Mouse (Mus musculus): ENCODE data around the gene Il11ra1.

DNA sequence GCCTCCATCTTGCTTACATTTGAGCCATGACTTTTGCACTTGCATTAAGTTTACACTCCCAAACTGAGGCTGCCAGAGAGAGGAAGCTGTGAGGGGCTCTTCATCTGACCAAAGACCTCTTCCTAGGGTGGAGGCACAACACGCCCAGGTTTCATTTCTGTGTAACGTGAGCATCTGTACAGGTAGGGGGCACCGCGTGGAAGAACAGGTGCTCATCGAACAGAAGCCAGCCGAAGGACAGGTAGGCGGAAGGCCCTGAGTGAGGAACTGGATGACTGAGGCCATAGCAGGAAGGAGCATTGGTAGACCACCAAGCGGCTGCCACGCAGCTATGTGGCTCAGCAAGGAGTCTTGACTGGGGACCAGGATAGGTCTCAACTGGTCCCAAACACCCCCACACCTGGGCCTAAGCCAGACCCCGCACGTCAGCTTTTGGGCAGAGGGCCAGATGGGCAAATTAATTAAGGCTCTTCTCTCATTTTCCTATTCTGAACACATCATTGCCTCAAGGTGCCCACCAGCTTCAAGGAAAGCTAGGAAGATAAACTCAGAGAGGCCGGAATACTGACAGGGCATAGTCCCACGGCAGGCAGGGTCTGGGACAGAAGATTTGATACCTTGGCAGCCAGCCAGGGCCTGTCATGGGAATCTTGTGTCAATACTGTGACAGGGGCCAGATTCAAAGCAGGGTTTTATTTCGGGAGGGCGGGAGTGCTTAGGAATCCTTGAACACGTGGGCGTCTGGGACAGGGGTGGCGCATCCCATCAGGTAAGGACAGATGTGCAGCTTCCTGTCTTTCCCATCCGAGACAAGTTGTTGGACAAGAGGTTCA is 6.3 kb downstream of the Il11ra1 start:
- TF ChIP-seq CTCF (IDR thresholded peaks at IDR 0.05; ENCODE audit: low read depth) (no peak), EP300 (optimal IDR thresholded peaks at IDR 0.05) (no peak)
